Mouse (Mus musculus) embryonic facial prominence, embryonic 11.5 days (tissue): ENCODE measurements around the gene Rasip1. TPM values are rescaled to one million over a fixed set of nuclear protein-coding genes. Genes with fewer than 3 reads are reported as not detected.

Experiments used
- ATAC-seq: fragments of 200-750 bp; cut with Nextera tagmentation; replicated peaks from 2 replicates; pipeline ENCODE4 v1.8.0; 2017; ENCODE audit warnings: low read depth; ENCODE audit not compliant: insufficient number of reproducible peaks, low FRiP score, low TSS enrichment
- DNase-seq: peaks from one replicate; pipeline ENCODE4 v3.0.0-alpha.2; 2015; ENCODE audit warnings: low spot score
- H3K27ac ChIP-seq: fragments of 300-500 bp; sonication (generic); replicated peaks from 2 replicates; pipeline ENCODE4 v1.5.1; 2014; ENCODE audit warnings: mild to moderate bottlenecking, low read depth, low read length, control low read depth
- H3K27me3 ChIP-seq: fragments of 300-500 bp; sonication (generic); 2 replicates; pipeline ENCODE4 v1.6.1; 2014; ENCODE audit warnings: mild to moderate bottlenecking, low read length, moderate library complexity, mixed read lengths; ENCODE audit not compliant: control insufficient read depth, insufficient read depth
- H3K36me3 ChIP-seq: fragments of 300-500 bp; sonication (generic); replicated peaks from 2 replicates; pipeline ENCODE4 v1.6.1; 2014; ENCODE audit warnings: low read depth, mild to moderate bottlenecking, low read length, moderate library complexity, mixed read lengths; ENCODE audit not compliant: control insufficient read depth, insufficient read depth
- H3K4me1 ChIP-seq: fragments of 300-500 bp; sonication (generic); 2 replicates; pipeline ENCODE4 v1.6.1; 2014; ENCODE audit warnings: low read length, mixed read lengths; ENCODE audit not compliant: control insufficient read depth, insufficient read depth
- H3K4me2 ChIP-seq: fragments of 300-500 bp; sonication (generic); 2 replicates; pipeline ENCODE4 v1.6.1; 2014; ENCODE audit warnings: low read depth, mild to moderate bottlenecking, control low read depth, low read length, moderate library complexity
- H3K4me3 ChIP-seq: fragments of 300-500 bp; sonication (generic); 2 replicates; pipeline ENCODE4 v1.5.1; 2014; ENCODE audit warnings: low read depth, low read length, control low read depth
- H3K9ac ChIP-seq: fragments of 300-500 bp; sonication (generic); replicated peaks from 2 replicates; pipeline ENCODE4 v1.6.1; 2014; ENCODE audit warnings: mild to moderate bottlenecking, control low read depth, low read length
- H3K9me3 ChIP-seq: fragments of 300-500 bp; sonication (generic); replicated peaks from 2 replicates; pipeline ENCODE4 v1.6.1; 2016; ENCODE audit warnings: mild to moderate bottlenecking, low read length, inconsistent platforms, mixed read lengths; ENCODE audit not compliant: control insufficient read depth
- WGBS: fragments of 180-500 bp; shearing (Covaris S2); extraction: QIAGEN DNeasy Blood & Tissue Kit; methylation state at CpG from one replicate; pipeline ENCODE4 v1.1.7; 2014; 5-methylcytosine and 5-hydroxymethylcytosine counted together
- polyA plus RNA-seq: library from polyadenylated mRNA; unstranded; fragments of >200 nt; fragmentation: Nextera tagmentation; extraction: Ambion mirVana; gene quantifications from 2 replicates; pipeline ENCODE4 v1.2.1, GENCODE M21; 2014

The Rasip1 gene
- polyA plus RNA-seq, 1 experiment from 2014 or later = 5.7 TPM

DNA sequence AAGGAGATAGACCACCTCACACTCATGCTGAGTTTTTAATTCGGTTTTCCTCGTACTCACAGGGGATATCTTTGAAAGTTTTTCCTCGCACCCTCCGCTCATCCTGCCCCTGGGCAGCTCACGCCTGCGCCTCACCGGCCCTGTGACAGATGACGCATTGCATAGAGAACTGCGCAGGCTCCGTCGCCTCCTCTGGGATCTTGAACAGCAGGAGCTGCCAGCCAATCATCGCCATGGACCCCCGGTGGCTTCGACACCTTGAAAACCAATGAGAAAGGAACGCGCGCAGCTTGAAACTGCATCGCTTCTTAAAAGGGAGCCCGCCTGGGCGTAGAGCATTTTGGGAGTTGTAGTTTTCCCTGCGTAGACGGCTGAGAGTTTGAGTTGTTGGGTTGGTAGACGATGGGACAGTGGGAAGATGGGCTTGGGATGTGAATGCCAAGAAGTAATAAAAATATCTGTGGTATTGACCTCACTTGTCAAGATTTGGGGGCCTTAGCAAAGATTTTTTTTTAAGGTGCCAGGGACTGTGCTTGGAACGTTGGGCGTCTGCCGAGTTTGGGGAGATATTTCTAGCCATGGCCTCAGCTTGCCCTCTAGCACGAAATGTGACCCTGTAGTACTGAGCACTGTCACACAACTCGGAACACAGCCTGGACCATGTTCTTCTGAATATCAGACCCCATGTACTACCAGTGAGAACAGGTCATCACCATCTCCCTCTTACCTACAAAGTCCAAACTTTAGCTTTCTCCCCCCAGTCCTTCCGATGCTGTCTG, 11.5 kb downstream of the Rasip1 start:
- 0 out of 2 replicates have a peak overlapping the region, but pooled peaks have one; percentile 1 for H3K4me3 ChIP-seq
- DNase-seq (peak; percentile 99), ATAC-seq (peak; percentile 84)
- no peak overlapping the region for H3K27ac ChIP-seq
- no peaks in the 10 kb centered on the region for H3K27me3 ChIP-seq
- WGBS = 17% methylated on average over 29 of the region's 29 CpGs
- H3K9ac ChIP-seq = no peak overlapping the region
- no peaks in the 10 kb centered on the region for H3K36me3 ChIP-seq
- no peaks in the 10 kb centered on the region for H3K9me3 ChIP-seq
- no peaks in the 10 kb centered on the region for H3K4me1 ChIP-seq
- H3K4me2 ChIP-seq = peak overlapping the region; percentile 2; the same call in 1 of the 2 replicates

DNA sequence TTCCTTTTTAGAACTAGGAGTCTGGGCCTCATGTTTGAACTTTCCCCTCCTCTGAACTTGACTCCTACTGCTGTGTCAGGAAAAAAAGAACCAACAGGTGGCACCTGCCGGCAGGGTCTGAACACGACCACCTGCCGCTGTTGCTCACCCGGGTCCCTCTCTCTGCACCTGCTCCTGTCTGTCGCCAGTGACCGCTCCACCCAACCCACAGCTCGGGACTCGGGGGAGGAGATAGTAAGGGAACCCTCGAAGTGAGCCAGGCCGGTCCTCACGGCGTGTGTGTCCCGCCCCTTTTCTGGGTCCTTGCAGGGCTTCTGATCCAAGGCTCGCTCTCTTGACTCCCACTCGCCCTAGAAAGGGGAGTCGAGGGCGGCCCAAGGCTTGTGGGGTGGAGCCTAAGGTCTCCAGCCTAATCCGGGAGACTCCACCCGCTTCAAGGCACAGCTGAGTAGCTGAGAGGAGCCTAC, 12.3 kb downstream of the Rasip1 start, which contains the start of gene Mamstr:
Gene Mamstr (plus strand): TSS at position 417 of the 467 bp plus-strand sequence.
- H3K4me3 ChIP-seq = no peak within 1 kb of the TSS
- DNase-seq (no peak), ATAC-seq (no peak)
- no peaks in the 10 kb centered on the region for H3K9me3 ChIP-seq
- H3K36me3 ChIP-seq = no peaks in the 10 kb centered on the region
- H3K4me2 ChIP-seq = no peak within 1 kb of the TSS
- no peaks in the 10 kb centered on the region for H3K27me3 ChIP-seq
- H3K9ac ChIP-seq = no peak within 1 kb of the TSS
- no peak within 1 kb of the TSS; the same call in 1 of the 2 replicates for H3K27ac ChIP-seq
- no peaks in the 10 kb centered on the region; the same call in 1 of the 2 replicates for H3K4me1 ChIP-seq
- 20% methylated on average over 19 of the region's 19 CpGs for WGBS

DNA sequence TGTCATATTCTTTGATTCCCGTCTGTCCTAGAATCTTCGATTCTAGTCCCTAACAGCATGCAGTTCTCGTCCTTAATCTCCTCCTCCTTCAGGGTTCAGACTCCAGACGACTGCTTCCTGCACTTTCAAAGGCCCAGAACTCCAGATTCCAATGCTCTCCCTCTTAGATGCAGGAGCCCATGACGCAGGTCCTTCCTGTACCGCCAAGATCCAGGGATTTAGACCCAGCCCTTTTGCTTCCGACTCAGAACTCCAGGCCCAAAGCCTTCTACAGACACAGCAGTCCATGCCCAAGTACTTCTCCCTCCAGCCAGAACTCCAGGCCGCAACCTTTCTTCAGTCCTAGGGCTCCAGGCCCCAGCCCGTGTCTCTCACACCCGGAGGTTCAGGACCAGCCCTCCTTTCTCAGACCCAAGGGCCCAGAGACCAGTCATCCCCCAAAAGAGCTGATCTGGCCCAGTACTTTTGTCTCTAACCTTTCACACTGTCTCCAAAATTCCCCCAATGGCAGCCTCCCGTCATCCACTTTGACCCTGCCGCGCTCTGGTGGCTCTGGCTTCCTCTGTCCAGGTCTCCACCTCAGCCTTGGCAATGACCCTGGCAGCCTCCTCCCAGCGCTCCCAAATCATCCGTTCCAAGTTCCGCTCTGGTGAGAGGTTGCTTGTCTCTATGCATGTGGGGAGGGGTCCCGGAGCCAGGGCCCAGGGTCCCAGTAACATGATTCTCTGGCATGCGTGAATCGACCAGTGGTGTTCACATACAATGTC, 13.1 kb downstream of the Rasip1 start:
- Histone ChIP-seq H3K36me3 (no peaks in the 10 kb centered on the region), H3K4me1 (no peaks in the 10 kb centered on the region; the same call in 1 of the 2 replicates), H3K9ac (no peak overlapping the region), H3K9me3 (no peaks in the 10 kb centered on the region), H3K4me2 (no peak overlapping the region), H3K4me3 (no peak overlapping the region), H3K27ac (no peak overlapping the region; the same call in 1 of the 2 replicates), H3K27me3 (no peaks in the 10 kb centered on the region)
- no peak for DNase-seq
- WGBS = 69% methylated on average over 19 of the region's 19 CpGs
- no peak for ATAC-seq

DNA sequence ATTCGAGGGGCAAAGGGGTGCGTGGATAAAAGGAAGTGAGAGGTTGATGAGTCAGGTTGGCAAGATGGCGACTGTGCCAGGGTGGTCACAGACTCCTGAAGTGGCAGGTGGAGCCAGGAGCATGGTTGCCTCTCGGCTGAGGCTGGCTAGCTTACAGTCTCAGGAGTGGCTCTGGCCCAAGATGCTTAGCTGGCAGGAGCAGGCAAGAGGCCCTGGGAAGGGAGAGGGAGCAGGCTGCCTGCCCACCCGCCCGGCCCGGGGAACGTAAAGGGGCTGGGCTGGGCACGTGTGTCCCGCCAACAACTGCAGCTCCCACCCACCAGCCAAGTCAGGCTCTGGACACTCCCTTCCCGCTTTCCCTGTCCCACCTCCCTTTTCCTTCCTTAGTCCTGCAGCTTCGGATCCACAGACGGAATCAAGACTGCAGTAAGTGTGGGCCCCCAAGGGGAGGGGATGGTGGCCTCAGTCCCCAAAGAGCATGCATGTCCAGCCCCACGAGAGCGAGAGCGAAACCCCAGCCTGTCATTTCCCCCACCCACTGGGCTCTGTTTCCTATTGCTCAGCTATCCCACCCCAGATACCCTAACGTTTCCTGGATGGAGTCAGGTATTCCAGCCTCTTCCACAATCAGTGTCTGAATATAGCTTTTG, 14.2 kb downstream of the Rasip1 start:
- H3K4me2 ChIP-seq = no peak overlapping the region
- no peaks in the 10 kb centered on the region for H3K36me3 ChIP-seq
- no peaks in the 10 kb centered on the region for H3K27me3 ChIP-seq
- H3K4me3 ChIP-seq = no peak overlapping the region
- no peak overlapping the region for H3K9ac ChIP-seq
- 0 out of 2 replicates have a peak overlapping the region, but pooled peaks have one; percentile 13 for H3K27ac ChIP-seq
- DNase-seq = no peak
- H3K9me3 ChIP-seq = no peaks in the 10 kb centered on the region
- H3K4me1 ChIP-seq = no peaks in the 10 kb centered on the region; the same call in 1 of the 2 replicates
- ATAC-seq = no peak
- WGBS = 71% methylated on average over 15 of the region's 17 CpGs

DNA sequence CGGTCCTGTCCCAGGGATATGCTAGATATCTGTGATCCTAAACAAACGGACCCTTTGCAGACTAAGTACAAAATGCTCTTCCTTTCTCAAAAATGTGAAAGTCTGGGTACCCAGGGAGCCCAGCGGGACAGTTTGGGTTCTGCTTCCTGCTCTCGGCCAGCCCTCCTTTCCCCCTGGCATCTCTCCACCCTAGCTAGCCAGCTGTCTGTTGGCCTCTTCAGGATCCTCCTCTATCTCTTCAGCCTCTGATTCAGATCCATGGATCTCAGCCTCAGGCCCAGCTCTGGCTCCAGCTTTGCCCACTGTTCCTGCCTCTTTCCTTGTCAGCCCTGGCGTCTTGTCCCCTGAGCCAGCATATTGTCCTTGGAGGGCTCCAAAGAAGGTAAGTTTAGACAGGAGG, 14.8 kb downstream of the Rasip1 start:
- Histone ChIP-seq H3K27me3 (no peaks in the 10 kb centered on the region), H3K9me3 (no peaks in the 10 kb centered on the region), H3K4me1 (no peaks in the 10 kb centered on the region; the same call in 1 of the 2 replicates), H3K36me3 (no peaks in the 10 kb centered on the region), H3K27ac (no peak overlapping the region), H3K4me2 (no peak overlapping the region), H3K9ac (no peak overlapping the region), H3K4me3 (no peak overlapping the region)
- WGBS = 85% methylated on average over 5 of the region's 5 CpGs
- DNase-seq (no peak), ATAC-seq (no peak)

DNA sequence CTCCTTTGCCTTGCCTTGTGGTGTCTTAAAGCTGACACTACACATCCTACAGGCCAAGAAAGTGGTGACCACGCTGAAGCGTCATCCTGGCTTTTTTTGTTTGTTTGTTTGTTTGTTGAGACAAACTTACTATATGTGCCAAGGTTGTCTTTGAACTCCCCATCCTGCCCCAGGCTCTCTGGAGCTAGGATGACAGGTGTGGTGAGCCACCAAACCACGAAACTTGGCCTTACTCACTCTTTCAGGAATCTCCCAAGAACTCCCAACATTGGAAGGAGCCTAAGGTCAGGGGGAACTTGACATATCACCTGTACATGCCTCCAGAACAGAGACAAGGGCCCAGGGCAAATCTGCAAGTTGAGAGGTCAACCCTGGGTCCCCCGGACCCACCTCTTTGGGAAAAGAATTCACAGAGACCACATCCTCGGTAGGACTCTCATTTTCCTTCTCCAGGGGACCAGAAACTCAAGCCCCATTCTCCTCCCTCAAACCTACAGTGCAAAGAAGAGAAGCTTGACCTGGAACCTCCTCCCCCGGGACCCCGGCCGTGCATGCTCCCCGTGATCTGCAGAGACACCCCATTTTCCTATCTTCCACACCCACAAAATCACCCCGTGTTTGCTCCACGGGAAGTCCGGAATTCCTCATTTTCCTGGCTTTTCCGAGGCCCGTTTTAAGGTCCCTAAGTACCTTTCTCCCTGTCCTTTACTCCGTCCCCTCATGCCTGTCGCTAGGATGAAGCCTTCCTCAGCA, 15.4 kb downstream of the Rasip1 start:
- Histone ChIP-seq H3K9me3 (no peaks in the 10 kb centered on the region), H3K27me3 (no peaks in the 10 kb centered on the region), H3K36me3 (no peaks in the 10 kb centered on the region), H3K4me1 (no peaks in the 10 kb centered on the region; the same call in 1 of the 2 replicates), H3K4me3 (peak overlapping the region; percentile 42), H3K9ac (peak overlapping the region; percentile 85), H3K4me2 (peak overlapping the region; percentile 78), H3K27ac (peak overlapping the region; percentile 76)
- 35% methylated on average over 16 of the region's 16 CpGs for WGBS
- ATAC-seq = no peak
- no peak for DNase-seq

DNA sequence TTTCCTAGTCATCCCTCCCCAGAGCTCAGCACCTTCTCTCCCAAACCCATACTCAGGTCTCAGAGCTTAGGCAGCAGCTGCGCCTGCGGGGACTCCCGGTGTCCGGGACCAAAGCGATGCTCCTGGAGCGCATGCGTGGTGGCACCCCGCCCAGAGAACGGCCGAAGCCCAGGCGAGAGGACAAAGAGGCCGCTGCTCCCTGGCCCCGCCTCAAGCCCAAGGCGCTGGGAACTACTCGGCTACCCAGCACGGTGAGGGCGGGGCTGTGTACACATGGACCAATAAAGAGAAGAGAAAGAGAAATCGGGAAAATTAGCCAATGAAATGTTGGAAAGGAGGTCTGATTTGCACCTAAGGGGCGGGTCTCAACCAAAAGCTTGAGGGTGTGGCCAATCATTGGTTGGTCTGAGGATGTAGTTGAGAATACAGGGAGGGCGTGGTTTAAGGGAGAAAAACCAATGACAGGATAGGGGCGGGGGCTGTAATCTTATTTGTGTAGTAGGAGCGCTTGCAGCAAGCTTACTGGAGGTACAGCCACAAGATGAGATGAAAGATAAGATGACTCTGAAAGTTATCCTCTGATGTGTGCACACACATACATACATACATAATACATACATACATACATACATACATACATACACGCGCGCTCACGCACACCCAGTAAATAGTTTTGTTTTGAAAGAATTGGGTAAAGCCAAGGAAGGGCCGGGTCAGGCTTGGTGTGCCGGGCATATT, 16.3 kb downstream of the Rasip1 start:
- Histone ChIP-seq H3K27ac (peak overlapping the region; percentile 76), H3K9ac (peak overlapping the region; percentile 85), H3K4me2 (peak overlapping the region; percentile 78), H3K4me1 (no peaks in the 10 kb centered on the region; the same call in 1 of the 2 replicates), H3K9me3 (no peaks in the 10 kb centered on the region), H3K27me3 (no peaks in the 10 kb centered on the region), H3K36me3 (no peaks in the 10 kb centered on the region), H3K4me3 (peak overlapping the region; percentile 42)
- peak; percentile 99 for DNase-seq
- ATAC-seq = peak; percentile 90
- WGBS = 2% methylated on average over 28 of the region's 28 CpGs
